Mouse (Mus musculus): ENCODE results near the gene Wasf3.

- TF ChIP-seq CTCF (IDR thresholded peaks at IDR 0.05) (no peak), EP300 (IDR thresholded peaks at IDR 0.05) (no peak)
Measured at GRCm38 (mm10) chr5:146398386-146399115, 13.8 kb downstream of the Wasf3 start.

All from lung, postnatal 0 days (tissue).